Mouse (Mus musculus): ENCODE measurements around the gene Lep. TPM values are rescaled to one million over a fixed set of nuclear protein-coding genes. Genes with fewer than 3 reads are reported as not detected.

Gene Lep
- not detected for total RNA-seq (2021)
- long read RNA-seq, experiment 1, result 0 reads
- long read RNA-seq, experiment 2, result 0 reads

- DNase-seq (ENCODE audit: low spot score in 2 of 2), result no peak
Observed at GRCm38 (mm10) chr6:29059846-29060685, at the start of gene Lep. Lep (plus strand) TSS chr6:29060220.

- DNase-seq (ENCODE audit: low spot score in 2 of 2), result no peak
Observed at GRCm38 (mm10) chr6:29011651-29012050, 48.4 kb upstream of the Lep start.

DNA sequence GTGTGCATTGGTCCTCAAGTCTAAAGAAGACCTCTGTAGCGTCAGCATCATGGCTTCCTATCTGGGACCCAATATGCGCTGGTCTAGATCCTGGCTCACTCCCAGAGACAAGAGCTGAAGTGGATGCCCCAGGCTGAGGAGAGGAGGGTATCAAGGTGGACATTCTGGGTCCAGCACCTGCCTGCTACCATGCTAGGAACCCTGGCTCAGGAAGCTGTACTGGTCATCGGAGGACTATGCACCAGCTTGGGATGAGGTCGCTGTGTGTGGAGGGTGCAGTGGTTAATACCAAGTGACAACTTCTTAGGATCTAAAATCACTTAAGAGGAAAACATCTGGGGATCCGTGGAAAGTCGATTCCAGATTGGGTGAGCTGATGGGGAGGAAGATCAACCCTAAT lies 46.8 kb upstream of the Lep start:
- DNase-seq (ENCODE audit: low spot score in 2 of 2), result no peak

DNA sequence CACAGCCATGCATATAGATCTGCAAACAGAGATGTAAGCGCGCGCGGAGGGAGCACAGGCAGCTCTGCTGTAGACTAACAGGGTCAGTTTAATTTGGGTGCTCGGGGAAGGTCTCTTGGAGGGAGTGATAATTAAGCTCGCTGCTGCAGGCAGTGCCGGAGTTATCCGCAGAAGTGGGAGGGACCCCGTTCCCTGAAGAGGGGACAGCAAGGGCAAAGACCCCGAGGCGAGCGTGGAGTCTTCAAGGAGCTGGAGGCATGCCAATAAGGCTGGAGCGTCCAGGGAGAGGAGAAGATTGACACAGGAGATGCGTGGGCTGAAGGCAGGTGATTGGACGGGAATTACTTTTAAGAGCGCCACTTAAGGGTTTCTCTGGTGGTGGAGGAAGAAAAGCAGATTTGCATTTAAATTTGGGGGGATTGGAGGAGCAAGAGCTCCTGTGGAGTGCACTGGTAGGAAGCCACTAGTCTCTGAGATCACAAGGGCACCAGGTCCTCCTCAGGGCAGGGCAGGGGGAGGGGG lies 43.1 kb upstream of the Lep start:
- no peak for DNase-seq (ENCODE audit: low spot score in 2 of 2)

DNA sequence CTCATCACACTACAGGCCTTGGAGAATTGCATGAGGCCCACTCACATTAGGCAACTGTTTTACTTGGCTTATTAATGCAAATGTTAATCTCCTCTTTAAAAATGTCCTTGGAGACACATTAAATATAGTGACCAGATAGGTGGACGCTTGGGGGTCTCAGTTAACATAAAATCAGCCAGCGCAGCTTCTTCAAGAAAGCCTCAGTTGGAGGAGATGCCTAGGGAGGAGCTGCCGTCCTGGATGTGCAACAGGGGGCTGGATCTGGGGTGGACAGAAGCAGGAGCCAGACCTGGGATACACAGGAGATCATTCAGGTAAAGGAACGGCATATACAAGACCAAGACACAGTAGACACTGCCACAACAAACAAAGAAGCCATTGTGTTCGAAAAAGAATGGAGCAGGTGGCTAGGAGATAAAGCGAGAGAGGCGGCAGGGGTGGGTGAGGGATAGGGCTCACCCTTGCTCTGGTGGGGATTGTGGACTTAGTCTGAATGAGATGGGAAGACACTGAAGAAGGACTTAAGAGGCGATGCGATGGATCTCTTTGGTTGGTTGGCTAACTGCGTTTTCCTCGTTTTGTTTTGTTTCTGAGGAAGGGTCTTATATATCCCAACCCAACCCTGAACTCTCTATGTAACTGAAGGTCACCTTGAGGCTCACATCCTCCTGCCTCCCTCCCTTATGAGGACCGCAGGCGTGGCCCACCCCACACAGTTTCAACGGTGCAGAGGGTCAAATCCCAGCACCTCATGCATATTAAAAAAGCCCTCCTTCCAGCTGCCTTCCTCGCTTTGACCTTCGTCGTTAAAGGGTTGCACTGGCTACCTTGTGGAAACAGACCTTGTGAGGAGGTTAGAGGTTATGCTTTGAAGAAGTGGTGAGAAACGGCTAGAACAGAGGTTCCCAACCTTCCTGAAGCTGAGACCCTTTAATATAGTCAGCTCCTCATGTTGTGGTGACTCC lies 40.0 kb upstream of the Lep start:
- DNase-seq (ENCODE audit: low spot score in 2 of 2), result no peak

DNA sequence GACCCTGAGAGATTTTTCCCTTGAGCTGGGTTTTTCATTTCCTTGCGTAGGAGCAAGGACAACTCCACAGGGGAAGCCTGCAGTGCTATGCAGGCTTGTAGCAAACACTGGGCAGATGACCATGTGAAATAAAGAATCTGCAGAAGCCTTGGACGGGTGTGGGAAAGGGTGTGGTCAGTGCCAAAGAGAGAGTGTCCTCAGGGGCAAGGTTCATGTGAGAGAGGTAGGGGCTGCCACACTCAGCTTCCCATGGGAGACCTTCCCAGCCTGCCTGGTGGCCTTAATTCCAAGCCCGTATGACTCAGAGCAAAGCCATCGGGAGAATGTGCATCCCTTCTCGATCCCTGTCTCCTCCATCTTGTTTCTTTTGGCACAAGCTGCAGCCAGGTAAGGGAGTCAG lies 39.1 kb upstream of the Lep start:
- no peak for DNase-seq (ENCODE audit: low spot score in 2 of 2)

DNA sequence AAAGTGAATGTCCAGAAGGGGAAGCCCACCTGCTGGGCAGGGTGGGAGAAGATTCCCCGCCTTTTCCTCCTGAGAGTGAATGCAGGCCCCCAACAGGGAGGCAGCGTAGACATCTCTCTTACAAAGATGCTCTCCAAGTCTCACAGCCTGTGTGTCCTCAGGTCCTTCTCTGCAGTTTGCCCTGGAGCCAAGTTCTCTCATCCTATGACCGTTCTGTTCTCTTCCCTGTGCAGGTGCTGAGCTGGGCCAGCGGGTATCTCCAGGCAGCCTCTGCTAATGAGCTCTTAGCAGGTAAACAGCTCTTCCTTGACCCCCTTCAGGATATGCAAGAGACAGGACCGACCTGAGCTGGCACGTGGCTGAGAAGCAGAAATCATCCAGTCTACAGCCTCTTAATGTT lies 38.5 kb upstream of the Lep start:
- no peak for DNase-seq (ENCODE audit: low spot score in 2 of 2)

- no peak for DNase-seq (ENCODE audit: low spot score in 2 of 2)
Observed at GRCm38 (mm10) chr6:29022115-29022514, 37.9 kb upstream of the Lep start.

GRCm38 (mm10) chr6:29023206-29023967 lies 36.6 kb upstream of the Lep start:
- peak; percentile 59 to 64 for DNase-seq (ENCODE audit: low spot score in 2 of 2)

DNA sequence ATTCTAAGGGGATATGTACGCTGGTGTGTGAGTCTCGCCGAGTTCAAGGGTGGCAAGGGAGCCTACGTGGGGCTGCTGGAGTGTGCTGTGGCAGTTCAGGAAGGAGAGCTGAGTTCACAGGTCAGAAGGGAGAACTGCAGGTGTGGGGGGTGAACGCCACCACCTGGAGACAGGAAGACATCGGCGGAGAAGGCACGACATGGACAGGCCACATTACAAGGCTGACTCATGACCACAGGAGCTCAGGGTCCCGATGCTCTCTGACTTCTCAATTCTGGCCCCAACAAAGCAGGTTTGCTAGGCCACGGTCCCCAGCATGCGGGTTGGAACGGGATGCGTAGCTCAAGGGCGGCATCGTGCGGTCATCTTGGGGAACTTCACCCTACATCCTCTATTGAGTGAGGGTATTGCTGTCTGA lies 36.0 kb upstream of the Lep start:
- peak; percentile 75 to 83 for DNase-seq (ENCODE audit: low spot score in 2 of 2)

DNA sequence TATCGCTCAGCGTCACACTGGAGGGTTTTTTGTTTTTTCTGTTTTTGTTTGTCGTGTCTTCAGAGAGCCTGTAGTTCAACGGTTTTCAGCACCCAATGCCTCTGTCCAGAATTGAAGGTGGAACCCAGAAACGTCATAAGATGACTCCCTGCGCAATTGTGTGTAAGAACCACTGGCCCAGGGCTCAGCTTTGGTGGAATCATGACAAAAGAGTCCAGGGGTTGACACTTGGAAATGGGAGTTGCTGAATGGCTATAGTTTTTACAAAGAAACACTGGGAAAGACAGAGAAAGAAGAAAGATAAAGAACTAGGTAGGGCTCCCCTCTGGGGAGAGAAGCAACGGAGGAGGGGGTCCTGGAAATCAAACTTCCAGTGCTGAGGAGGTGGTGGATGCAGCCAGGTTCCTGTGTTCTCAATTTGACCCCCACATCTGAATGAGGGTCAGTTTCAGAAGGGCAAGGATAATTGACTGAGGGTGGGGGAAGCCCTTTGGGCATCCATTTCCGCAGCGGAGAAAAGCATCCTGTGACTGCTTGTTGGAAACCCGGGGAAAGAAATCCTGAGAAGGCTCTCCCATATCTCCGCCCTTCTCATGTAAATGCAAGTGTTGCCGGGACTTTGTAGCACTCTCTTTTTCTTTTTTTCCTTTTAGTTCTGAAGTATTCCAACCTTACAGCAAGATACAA lies 34.1 kb upstream of the Lep start:
- no peak for DNase-seq (ENCODE audit: low spot score in 2 of 2)

DNA sequence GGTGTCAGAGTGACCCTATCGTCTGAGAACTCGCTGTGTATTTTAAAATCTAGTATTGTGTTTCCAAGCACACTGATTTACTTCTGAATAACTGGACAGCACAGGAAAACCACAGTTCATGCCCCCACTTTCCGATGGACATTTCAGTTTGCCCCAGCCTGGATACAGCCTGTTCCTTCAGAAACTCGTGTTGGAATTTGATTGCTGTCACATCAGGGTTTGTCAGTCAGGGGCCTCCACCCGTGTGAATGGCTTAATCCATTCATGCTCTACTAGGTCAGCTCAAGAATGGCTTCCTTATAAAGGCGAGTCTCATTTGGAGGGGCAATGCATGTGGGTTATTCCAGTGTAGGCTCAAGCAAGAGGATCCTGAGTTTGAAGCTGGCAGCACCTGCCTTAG lies 33.3 kb upstream of the Lep start:
- no peak for DNase-seq (ENCODE audit: low spot score in 2 of 2)

DNA sequence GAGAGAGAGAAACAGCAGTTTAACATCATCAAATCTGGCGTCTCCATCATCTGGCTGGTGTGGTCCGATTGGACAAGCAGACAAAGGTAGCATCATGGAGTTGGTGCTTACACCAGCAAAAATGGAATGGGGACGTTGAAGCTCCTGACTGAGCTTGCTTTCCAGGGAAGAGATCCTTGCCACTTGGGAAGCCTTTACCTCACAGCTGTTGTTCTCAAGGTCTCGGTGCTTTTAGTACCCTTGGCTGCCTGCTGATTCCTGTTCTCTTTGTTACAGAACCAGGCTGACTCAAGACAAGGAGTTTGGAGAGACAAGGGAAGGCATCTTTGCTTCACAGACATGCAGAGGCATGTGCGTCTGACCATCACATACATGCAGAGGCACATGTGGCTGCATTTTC lies 31.9 kb upstream of the Lep start:
- DNase-seq (ENCODE audit: low spot score in 2 of 2), result no peak

DNA sequence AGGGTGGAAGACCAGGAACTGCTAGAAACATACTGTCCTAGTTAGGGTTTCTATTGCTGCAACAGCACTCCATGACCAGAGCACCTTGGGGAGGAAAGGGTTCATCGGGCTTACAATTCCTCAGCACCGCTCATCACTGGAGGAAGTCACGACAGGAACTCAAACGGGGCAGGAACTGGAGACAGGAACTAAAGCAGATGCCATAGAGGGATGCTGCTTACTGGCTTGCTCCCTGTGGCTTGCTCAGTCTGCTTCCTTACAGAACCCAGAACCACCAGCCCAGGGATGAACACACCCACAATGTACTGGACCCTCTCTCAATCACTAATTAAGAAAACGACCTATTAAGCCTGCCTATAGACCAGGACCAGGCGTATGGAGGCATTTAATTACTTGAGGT lies 30.5 kb upstream of the Lep start:
- no peak for DNase-seq (ENCODE audit: low spot score in 2 of 2)

DNA sequence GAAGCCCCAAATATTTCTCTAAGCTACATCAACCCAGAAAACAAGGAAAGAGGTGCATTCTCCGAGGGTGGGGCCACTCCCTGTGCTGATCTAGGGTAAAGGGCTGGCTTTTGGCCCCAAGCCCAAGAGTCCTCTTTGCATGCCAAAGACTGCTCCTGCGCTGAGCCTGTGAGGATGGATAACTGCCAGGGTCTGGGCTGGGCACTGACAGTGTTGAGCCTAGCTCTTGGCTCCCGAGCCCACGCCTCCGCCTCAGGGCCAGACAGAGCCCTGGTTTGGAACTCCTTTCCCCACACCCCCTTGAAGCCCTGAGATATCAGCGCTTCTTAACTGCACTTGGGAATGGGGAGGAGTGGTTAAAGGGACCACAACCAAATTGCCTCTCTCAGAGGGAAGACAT lies 28.8 kb upstream of the Lep start:
- peak; percentile 36 to 64 for DNase-seq (ENCODE audit: low spot score in 2 of 2)

DNA sequence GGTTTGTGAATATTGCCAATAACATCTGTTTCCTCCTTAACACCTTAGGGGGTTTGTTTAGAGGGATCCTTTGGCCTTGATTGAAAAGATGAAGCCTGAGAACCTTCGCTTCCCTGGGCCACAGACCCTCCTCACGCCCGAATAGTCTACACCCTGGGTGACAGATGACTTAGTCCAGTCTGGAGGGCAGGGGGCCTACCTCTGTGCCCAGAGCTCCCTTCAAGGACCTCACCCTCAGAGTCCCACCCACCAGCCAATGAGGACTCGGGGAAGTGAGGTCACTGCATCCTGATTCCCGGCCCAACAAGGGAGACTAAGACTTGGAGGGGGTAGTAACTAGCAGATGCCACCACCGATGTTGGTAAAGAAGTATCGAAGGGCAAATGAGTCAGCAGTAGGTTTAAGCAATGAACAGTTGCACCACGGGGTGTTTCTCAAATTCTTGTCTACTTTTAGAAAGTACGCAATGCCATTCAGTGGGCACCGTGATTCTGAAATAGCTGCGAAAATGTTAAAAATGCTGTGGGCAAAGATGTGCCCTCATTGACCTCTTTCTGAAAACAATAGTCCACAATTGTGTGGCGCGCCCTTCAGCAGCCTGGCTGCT lies 28.2 kb upstream of the Lep start:
- DNase-seq (ENCODE audit: low spot score in 2 of 2), result no peak

DNA sequence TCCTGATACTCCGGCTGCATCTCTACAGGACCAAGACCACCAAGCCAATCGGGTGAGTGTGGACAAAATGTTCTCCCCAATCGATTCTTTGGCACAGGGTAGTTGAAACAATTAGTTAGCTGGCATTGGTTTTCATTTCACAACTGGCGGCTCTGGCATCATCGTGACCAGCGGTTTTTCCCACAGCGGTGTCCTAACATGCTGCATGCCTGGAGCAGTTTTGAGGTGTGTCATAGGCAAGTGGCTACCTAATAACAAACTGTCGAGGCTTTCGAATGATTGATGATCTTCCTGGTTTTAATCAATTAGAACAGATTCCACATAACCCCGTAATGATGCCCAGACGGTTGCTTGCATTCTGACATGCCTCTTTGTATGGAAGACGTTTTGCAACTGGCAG lies 27.6 kb upstream of the Lep start:
- DNase-seq (ENCODE audit: low spot score in 2 of 2), result no peak

GRCm38 (mm10) chr6:29033981-29034646 lies 25.9 kb upstream of the Lep start:
- no peak for DNase-seq (ENCODE audit: low spot score in 2 of 2)

DNA sequence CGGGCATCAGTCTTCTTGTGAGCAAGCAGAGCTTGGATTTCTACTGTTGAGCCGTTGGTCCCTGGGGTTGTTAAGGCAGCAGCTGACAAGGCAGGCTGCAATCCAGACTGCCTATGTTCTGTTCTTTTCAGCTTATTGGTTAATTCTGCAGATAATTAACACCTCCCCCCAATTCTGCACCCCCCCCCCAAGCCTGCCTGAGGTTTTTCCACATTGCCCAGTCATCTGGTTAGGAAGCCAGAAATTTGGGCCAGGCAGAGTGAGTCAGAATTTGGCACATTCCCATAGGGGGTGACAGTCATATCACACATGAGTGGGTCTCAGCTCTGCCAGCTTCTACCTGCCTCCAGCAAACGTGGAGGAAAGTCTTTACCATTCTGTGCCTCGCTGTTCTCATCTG lies 23.3 kb upstream of the Lep start:
- DNase-seq (ENCODE audit: low spot score in 2 of 2), result peak; percentile 34 to 56

DNA sequence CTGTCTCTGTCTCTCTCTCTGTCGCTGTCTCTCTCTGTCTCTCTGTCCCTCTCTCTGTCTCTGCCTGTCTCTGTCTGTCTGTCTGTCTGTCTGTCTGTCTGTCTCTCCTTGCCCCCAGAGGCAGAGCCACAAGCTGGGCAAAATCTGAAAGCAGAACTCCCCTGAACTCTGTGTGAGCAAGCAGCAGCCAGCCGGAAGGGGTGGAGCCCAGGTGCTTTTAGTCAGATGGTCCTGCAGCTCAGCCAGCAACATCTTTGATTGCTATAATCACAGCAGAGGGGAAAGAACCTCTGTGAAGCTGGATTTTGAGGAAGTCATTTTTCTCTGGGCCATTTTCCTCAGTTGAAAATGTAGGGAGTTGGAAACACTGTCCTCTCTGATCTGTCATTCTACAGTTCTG lies 19.8 kb upstream of the Lep start:
- DNase-seq (ENCODE audit: low spot score in 2 of 2), result no peak

Data from layer of hippocampus, postnatal 14 days (tissue).